Mouse (Mus musculus) olfactory bulb, adult 2 months (tissue): Measurements from ENCODE around the gene Sstr4.

Experiments used
- CTCF ChIP-seq: fragments of 200-500 bp; IDR thresholded peaks from 2 replicates; pipeline ENCODE4 v1.5.1; 2012; ENCODE audit warnings: low read depth, mild to moderate bottlenecking, low read length, moderate library complexity; ENCODE audit not compliant: insufficient read depth
- POLR2A ChIP-seq: fragments of 200-500 bp; IDR thresholded peaks from 2 replicates; pipeline ENCODE4 v1.6.1; 2012; ENCODE audit warnings: mild to moderate bottlenecking, low read depth, low read length, moderate library complexity; ENCODE audit not compliant: insufficient read depth

- TF ChIP-seq CTCF (no peak), POLR2A (no peak)
Measured at GRCm38 (mm10) chr2:148381076-148381475, 14.1 kb upstream of the Sstr4 start.
